Mouse (Mus musculus) midbrain, embryonic 15.5 days (tissue): ENCODE data around the gene Agtpbp1. TPM values are rescaled to one million over a fixed set of nuclear protein-coding genes. Genes with fewer than 3 reads are reported as not detected.

Source experiments
- ATAC-seq: fragments of 200-750 bp; cut with Nextera tagmentation; replicated peaks from 2 replicates; pipeline ENCODE4 v1.8.0; 2017; ENCODE audit warnings: moderate TSS enrichment
- H3K27ac ChIP-seq: fragments of 300-500 bp; sonication (generic); 2 replicates; pipeline ENCODE4 v1.5.1; 2015; ENCODE audit warnings: mild to moderate bottlenecking, inconsistent platforms
- H3K27me3 ChIP-seq: fragments of 300-500 bp; sonication (generic); replicated peaks from 2 replicates; pipeline ENCODE4 v1.6.1; 2015; ENCODE audit warnings: inconsistent platforms
- H3K36me3 ChIP-seq: fragments of 300-500 bp; sonication (generic); replicated peaks from 2 replicates; pipeline ENCODE4 v1.6.1; 2015; ENCODE audit warnings: inconsistent platforms
- H3K4me1 ChIP-seq: fragments of 300-500 bp; sonication (generic); 2 replicates; pipeline ENCODE4 v1.6.1; 2015; ENCODE audit warnings: inconsistent platforms
- H3K4me2 ChIP-seq: fragments of 300-500 bp; sonication (generic); 2 replicates; pipeline ENCODE4 v1.6.1; 2015; ENCODE audit warnings: inconsistent platforms, mild to moderate bottlenecking, moderate library complexity
- H3K4me3 ChIP-seq: fragments of 300-500 bp; sonication (generic); 2 replicates; pipeline ENCODE4 v1.5.1; 2015; ENCODE audit warnings: mild to moderate bottlenecking, inconsistent platforms
- H3K9ac ChIP-seq: fragments of 300-500 bp; sonication (generic); 2 replicates; pipeline ENCODE4 v1.6.1; 2015; ENCODE audit warnings: mild to moderate bottlenecking, inconsistent platforms
- H3K9me3 ChIP-seq: fragments of 300-500 bp; sonication (generic); 2 replicates; pipeline ENCODE4 v1.6.1; 2016; ENCODE audit warnings: inconsistent platforms
- WGBS: fragments of 180-500 bp; shearing (Covaris S2); methylation state at CpG from one replicate; pipeline ENCODE4 v1.1.7; 2015; ENCODE audit warnings: mixed read lengths; 5-methylcytosine and 5-hydroxymethylcytosine counted together
- polyA plus RNA-seq: library from polyadenylated mRNA; unstranded; fragments of >200 nt; fragmentation: Nextera tagmentation; extraction: Ambion mirVana; gene quantifications from 2 replicates; pipeline ENCODE4 v1.2.1, GENCODE M21; 2015

The Agtpbp1 gene
- polyA plus RNA-seq, 1 experiment from 2014 or later = 70.4 TPM

DNA sequence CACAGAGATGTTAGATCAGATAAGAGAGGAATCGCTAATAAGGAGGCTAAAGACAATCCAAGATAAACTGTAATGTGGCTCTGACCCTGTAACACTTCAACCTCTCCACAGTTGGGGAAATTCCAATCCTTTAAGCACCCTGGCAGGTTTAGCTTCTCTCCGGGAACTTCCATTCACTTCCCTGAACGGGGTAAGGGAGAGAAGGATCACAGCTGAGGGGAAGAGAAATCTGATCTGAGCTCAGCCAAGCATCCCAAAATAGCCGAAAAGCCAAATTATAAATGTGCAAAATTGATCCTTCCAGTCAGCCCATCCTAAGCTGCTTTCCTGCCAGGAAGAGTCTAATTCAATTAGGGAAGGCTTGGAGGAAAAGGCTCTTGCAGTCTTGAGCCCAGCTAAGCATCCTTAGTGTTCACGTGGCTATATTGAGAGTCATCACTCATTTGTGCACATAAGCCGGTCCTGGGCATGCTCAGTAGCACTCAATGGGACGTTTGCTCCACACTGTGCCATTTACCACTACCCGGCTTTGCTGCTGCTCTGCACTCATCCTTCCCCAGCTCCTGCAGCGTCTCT lies 19.0 kb downstream of the Agtpbp1 start:
- Histone ChIP-seq H3K4me3 (no peak overlapping the region), H3K9me3 (no peaks in the 10 kb centered on the region), H3K9ac (no peak overlapping the region), H3K36me3 (no peaks in the 10 kb centered on the region), H3K4me2 (no peak overlapping the region), H3K27me3 (no peaks in the 10 kb centered on the region), H3K27ac (0 out of 2 replicates have a peak overlapping the region, but pooled peaks have one; percentile 6), H3K4me1 (no peaks in the 10 kb centered on the region)
- WGBS = 52% methylated on average over 9 of the region's 9 CpGs
- ATAC-seq = 0 out of 2 replicates have a peak, but pooled peaks have one; percentile 45

- Histone ChIP-seq H3K4me2 (no peak overlapping the region), H3K27me3 (no peaks in the 10 kb centered on the region), H3K36me3 (no peaks in the 10 kb centered on the region), H3K4me1 (no peaks in the 10 kb centered on the region), H3K9ac (no peak overlapping the region), H3K27ac (no peak overlapping the region), H3K9me3 (no peaks in the 10 kb centered on the region), H3K4me3 (no peak overlapping the region)
- WGBS = 86% methylated on average over 10 of the region's 10 CpGs
- no peak for ATAC-seq
Observed at GRCm38 (mm10) chr13:59564923-59565322, 20.1 kb downstream of the Agtpbp1 start.

GRCm38 (mm10) chr13:59564505-59564904 lies 20.5 kb downstream of the Agtpbp1 start:
- H3K4me3 ChIP-seq = no peak overlapping the region
- no peak overlapping the region for H3K4me2 ChIP-seq
- WGBS = 89% methylated on average over 4 of the region's 4 CpGs
- no peaks in the 10 kb centered on the region for H3K4me1 ChIP-seq
- H3K9ac ChIP-seq = no peak overlapping the region
- H3K9me3 ChIP-seq = no peaks in the 10 kb centered on the region
- no peaks in the 10 kb centered on the region for H3K36me3 ChIP-seq
- no peak for ATAC-seq
- no peaks in the 10 kb centered on the region for H3K27me3 ChIP-seq
- no peak overlapping the region for H3K27ac ChIP-seq

DNA sequence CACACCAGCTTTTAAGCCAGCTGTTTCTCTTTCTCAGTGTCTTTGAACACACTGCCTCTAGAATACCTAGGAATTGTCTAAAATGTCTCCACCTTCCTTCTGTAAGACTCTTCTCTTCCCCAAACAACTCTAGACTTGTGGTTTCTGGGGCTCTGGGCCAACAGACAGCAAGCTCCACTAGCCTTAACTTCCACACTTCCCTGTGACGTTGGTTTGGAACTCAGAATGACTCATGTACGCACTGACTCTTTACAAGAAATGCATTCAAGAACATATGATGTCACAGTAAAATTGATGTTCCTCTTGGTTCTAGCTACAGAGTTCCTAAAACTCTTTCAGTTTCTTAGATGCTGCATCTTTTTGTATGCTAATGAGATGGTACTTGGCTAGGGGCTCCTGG lies 22.6 kb downstream of the Agtpbp1 start:
- no peak overlapping the region for H3K4me2 ChIP-seq
- no peak overlapping the region for H3K27ac ChIP-seq
- H3K4me3 ChIP-seq = no peak overlapping the region
- ATAC-seq = no peak
- no peaks in the 10 kb centered on the region for H3K36me3 ChIP-seq
- H3K9ac ChIP-seq = no peak overlapping the region
- no peaks in the 10 kb centered on the region for H3K9me3 ChIP-seq
- peaks cover 8% of the 10 kb centered on the region; the same call in 1 of the 2 replicates for H3K4me1 ChIP-seq
- WGBS = 81% methylated on average over 2 of the region's 2 CpGs
- H3K27me3 ChIP-seq = no peaks in the 10 kb centered on the region

GRCm38 (mm10) chr13:59558776-59559175 lies 26.3 kb downstream of the Agtpbp1 start:
- no peak overlapping the region for H3K9ac ChIP-seq
- no peak overlapping the region for H3K4me3 ChIP-seq
- no peaks in the 10 kb centered on the region for H3K27me3 ChIP-seq
- no peak overlapping the region for H3K4me2 ChIP-seq
- H3K4me1 ChIP-seq = peaks cover 31% of the 10 kb centered on the region
- no peak overlapping the region for H3K27ac ChIP-seq
- H3K9me3 ChIP-seq = no peaks in the 10 kb centered on the region
- no peak for ATAC-seq
- no peaks in the 10 kb centered on the region for H3K36me3 ChIP-seq
- WGBS = 93% methylated on average over 5 of the region's 5 CpGs

DNA sequence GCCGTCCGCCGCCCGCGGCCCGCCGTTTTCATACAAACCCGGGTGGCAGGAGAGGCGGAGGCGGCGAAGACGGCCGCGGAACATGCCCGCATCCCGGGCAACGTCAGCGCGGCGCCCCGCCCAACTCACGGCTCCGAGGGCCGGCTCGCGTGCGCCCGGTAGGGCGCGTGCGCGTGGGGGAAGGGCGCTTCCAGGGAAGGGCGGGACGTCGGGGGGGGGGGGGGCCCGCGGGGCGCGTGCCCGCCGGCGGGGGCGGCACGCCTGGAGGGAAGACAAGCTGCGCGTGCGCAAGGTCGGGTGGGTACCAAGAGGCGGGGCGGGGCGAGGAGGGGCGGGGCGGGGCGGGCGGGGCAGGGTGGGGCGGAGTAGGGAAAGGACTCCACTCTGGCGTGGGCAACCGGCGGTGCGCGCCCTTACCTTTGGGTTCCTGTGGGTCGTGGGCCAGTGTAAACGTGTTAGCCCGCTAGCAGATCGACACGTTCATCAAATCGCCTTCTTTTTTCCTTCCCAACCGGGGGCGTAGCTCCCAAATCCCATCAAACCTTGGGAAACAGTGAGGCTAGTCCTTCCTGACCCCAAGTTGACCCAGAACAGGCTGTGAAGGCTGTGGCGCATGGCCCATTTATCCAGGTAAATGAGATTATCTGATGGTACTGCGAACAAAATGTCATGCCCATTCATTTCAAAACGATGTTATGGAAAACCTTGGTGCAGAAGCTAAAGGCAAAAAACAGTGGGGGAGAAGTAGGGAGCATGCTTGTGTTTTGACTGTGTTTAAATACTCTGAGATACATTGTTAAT lies 27.6 kb downstream of the Agtpbp1 start:
- Histone ChIP-seq H3K9me3 (no peaks in the 10 kb centered on the region), H3K9ac (peak overlapping the region; percentile 74), H3K4me3 (peak overlapping the region; percentile 90), H3K27ac (peak overlapping the region; percentile 87), H3K36me3 (no peaks in the 10 kb centered on the region), H3K4me1 (peaks cover 31% of the 10 kb centered on the region), H3K4me2 (peak overlapping the region; percentile 83), H3K27me3 (no peaks in the 10 kb centered on the region)
- ATAC-seq = peak; percentile 91
- WGBS = 0% methylated on average over 39 of the region's 73 CpGs

- WGBS = under 1% methylated on average over 42 of the region's 45 CpGs
- ATAC-seq = peak; percentile 77
Observed at GRCm38 (mm10) chr13:59556670-59557069, 28.4 kb downstream of the Agtpbp1 start.

DNA sequence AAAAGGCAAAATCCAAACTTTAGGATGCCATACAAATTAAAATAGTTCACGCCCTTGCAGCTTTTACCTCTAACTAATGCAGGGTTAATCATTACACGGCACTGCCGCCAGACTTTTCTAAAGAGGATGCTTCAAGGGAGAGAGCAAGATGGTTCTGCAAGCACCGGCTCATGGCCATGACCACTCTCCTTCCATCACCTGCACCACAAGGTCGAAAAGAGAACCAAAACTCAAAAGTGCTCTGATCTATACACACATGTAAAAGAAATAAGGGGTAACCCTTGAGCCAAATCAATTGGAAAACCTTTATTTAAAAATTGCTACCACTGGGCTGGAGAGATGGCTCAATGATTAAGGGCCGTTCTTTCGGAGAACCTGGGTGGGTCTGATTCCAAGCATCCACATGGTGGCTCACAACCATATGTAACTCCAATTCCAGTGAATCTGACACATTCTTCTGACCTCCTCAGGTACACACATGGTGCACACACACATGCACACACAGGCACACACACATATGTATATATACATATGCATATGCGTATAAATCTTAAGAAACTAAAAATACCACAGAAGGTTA lies 29.3 kb downstream of the Agtpbp1 start:
- Histone ChIP-seq H3K4me3 (peak overlapping the region; percentile 90), H3K36me3 (no peaks in the 10 kb centered on the region), H3K4me2 (peak overlapping the region; percentile 83), H3K4me1 (peaks cover 31% of the 10 kb centered on the region), H3K27me3 (no peaks in the 10 kb centered on the region), H3K9ac (peak overlapping the region; percentile 74), H3K27ac (no peak overlapping the region), H3K9me3 (no peaks in the 10 kb centered on the region)
- ATAC-seq = no peak
- WGBS = 81% methylated on average over 8 of the region's 8 CpGs

More at GRCm38 (mm10) chr13:59556670-59557069, 28.4 kb downstream of the Agtpbp1 start:
- Histone ChIP-seq H3K27me3 (no peaks in the 10 kb centered on the region), H3K9me3 (no peaks in the 10 kb centered on the region), H3K4me2 (peak overlapping the region; percentile 83), H3K9ac (peak overlapping the region; percentile 74), H3K4me1 (peaks cover 31% of the 10 kb centered on the region), H3K27ac (peak overlapping the region; percentile 87), H3K4me3 (peak overlapping the region; percentile 90), H3K36me3 (no peaks in the 10 kb centered on the region)

- H3K4me1 ChIP-seq = peaks cover 31% of the 10 kb centered on the region
- no peak for ATAC-seq
- H3K36me3 ChIP-seq = no peaks in the 10 kb centered on the region
- H3K27ac ChIP-seq = no peak overlapping the region
- H3K4me3 ChIP-seq = peak overlapping the region; percentile 90; the same call in 1 of the 2 replicates
- no peak overlapping the region for H3K9ac ChIP-seq
- no peaks in the 10 kb centered on the region for H3K27me3 ChIP-seq
- peak overlapping the region; percentile 83 for H3K4me2 ChIP-seq
- no peaks in the 10 kb centered on the region for H3K9me3 ChIP-seq
- whole genome bisulfite sequencing = 86% methylated on average over 17 of the region's 17 CpGs
Observed at GRCm38 (mm10) chr13:59554772-59555505, 30.1 kb downstream of the Agtpbp1 start.

DNA sequence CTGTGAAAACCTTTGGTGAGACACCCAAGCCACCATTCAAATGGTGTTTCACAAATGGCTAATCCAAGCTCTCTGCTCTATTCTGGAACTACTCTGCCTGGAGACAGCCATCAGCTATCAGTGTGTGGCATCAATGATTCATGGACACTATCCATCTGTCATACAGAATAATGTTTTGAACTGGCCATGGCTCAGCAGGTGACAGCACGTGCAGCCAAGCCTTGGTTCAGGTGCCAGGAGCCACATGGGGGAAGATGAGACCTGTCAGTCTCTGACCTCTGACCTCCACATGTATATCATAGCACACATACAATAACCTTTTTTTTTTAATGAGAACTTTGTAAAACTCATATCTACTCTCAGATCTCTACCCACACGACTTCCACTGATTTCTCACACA lies 32.3 kb downstream of the Agtpbp1 start:
- H3K4me2 ChIP-seq = no peak overlapping the region
- no peaks in the 10 kb centered on the region for H3K9me3 ChIP-seq
- H3K36me3 ChIP-seq = no peaks in the 10 kb centered on the region
- H3K9ac ChIP-seq = no peak overlapping the region
- H3K4me1 ChIP-seq = peaks cover 23% of the 10 kb centered on the region
- no peak overlapping the region for H3K4me3 ChIP-seq
- 64% methylated on average over 2 of the region's 2 CpGs for WGBS
- no peaks in the 10 kb centered on the region for H3K27me3 ChIP-seq
- no peak overlapping the region for H3K27ac ChIP-seq
- ATAC-seq = no peak

GRCm38 (mm10) chr13:59552286-59552685 lies 32.7 kb downstream of the Agtpbp1 start:
- Histone ChIP-seq H3K36me3 (no peaks in the 10 kb centered on the region), H3K4me3 (no peak overlapping the region), H3K9ac (no peak overlapping the region), H3K4me1 (peaks cover 23% of the 10 kb centered on the region), H3K27ac (no peak overlapping the region), H3K9me3 (no peaks in the 10 kb centered on the region), H3K27me3 (no peaks in the 10 kb centered on the region), H3K4me2 (no peak overlapping the region)
- WGBS = 84% methylated on average over 5 of the region's 5 CpGs
- ATAC-seq = no peak

DNA sequence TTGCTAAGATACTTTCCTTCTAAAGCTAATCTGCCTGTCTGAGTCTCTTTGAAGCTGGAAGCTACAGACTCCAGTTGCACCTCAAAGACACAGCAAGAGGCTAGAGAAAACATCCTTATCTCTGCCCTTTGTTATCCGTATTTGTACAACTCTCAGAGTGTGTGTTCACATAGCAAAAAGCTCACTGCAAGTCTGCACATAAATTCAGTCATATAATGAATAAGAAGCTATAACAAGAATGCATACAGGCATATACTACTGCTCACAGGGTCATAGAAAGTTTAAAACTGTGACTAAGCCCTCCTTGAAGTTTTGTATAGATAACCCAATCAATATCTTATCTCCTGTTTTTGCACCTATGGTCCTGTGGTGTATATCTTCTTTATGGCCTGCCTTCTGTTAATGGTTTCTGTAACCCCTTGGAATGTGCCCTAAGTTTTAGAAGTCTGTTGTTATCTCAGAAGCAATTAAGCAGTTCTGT lies 35.7 kb downstream of the Agtpbp1 start:
- H3K4me2 ChIP-seq = no peak overlapping the region
- no peak overlapping the region for H3K4me3 ChIP-seq
- no peaks in the 10 kb centered on the region for H3K9me3 ChIP-seq
- H3K9ac ChIP-seq = no peak overlapping the region
- H3K27ac ChIP-seq = no peak overlapping the region
- WGBS = 70% methylated on average over 1 of the region's 1 CpGs
- no peak for ATAC-seq
- H3K36me3 ChIP-seq = no peaks in the 10 kb centered on the region
- no peaks in the 10 kb centered on the region for H3K27me3 ChIP-seq
- 0 out of 2 replicates have a peak, but pooled peaks cover under 1% of the 10 kb centered on the region for H3K4me1 ChIP-seq
